In genomic region chr2:155381643-155382331, GRCm38 (mm10) we compare ENCODE assay signal across 8 mouse cellular contexts. TPM values are rescaled to one million over a fixed set of nuclear protein-coding genes. Genes with fewer than 3 reads are reported as not detected.
DNase-seq lines count a peak whose midpoint lies in the region; ATAC-seq lines count a peak whose summit lies in the region.

No protein-coding gene starts in this region.

- peak; percentile 96 for DNase-seq in CD4-positive helper T cell, adult 2 months (ENCODE audit: low read depth, low spot score)
- DNase-seq in brain, embryonic 18.5 days (ENCODE audit: low read depth, low spot score): peak; percentile 90
- peak; percentile 98 for DNase-seq in kidney, postnatal 14 days
- peak; percentile 94 for DNase-seq in liver, embryonic 13.5 days
- DNase-seq in neural tube, embryonic 10.5 days (ENCODE audit: extremely low spot score, low spot score): peak; percentile 98

- peak overlapping the region; percentile 78 to 84 for H3K4me3 ChIP-seq in heart, embryonic 14.5 days (ENCODE audit: control insufficient read depth in 1 of 2, insufficient read depth in 1 of 2, low read depth in 1 of 2, low read length in 2 of 2)
- peak overlapping the region; percentile 91 for H3K4me3 ChIP-seq in liver, embryonic 13.5 days (replicated peaks)
- H3K4me3 ChIP-seq in stomach, embryonic 16.5 days (replicated peaks; ENCODE audit: low read length): peak overlapping the region; percentile 81

- H3K27me3 ChIP-seq in heart, embryonic 14.5 days (ENCODE audit: control insufficient read depth, insufficient read depth, low read length): no peaks in the 10 kb centered on the region
- H3K27me3 ChIP-seq in liver, embryonic 13.5 days: peaks cover 36% of the 10 kb centered on the region
- H3K27me3 ChIP-seq in stomach, embryonic 16.5 days (ENCODE audit: control insufficient read depth, insufficient read depth, low read length): no peaks in the 10 kb centered on the region

- peaks cover 21% of the 10 kb centered on the region for H3K36me3 ChIP-seq in heart, embryonic 14.5 days (ENCODE audit: control insufficient read depth, insufficient read depth, low read length)
- H3K36me3 ChIP-seq in liver, embryonic 13.5 days: no peaks in the 10 kb centered on the region
- H3K36me3 ChIP-seq in stomach, embryonic 16.5 days (ENCODE audit: control insufficient read depth, insufficient read depth, low read length): no peaks in the 10 kb centered on the region

- peaks cover 9 to 30% of the 10 kb centered on the region in 2 experiments for H3K4me1 ChIP-seq in heart, embryonic 14.5 days (ENCODE audit: control insufficient read depth in 2 of 2, insufficient read depth in 2 of 2, low read length in 2 of 2)
- H3K4me1 ChIP-seq in liver, embryonic 13.5 days (replicated peaks): peaks cover 22% of the 10 kb centered on the region
- peaks cover 16% of the 10 kb centered on the region; the same call in 1 of the 2 replicates for H3K4me1 ChIP-seq in stomach, embryonic 16.5 days (ENCODE audit: control insufficient read depth, insufficient read depth, low read length)

- peak overlapping the region; percentile 95 for H3K9ac ChIP-seq in heart, embryonic 14.5 days (ENCODE audit: low read length)
- H3K9ac ChIP-seq in liver, embryonic 13.5 days: peak overlapping the region; percentile 82
- peak overlapping the region; percentile 84 for H3K9ac ChIP-seq in stomach, embryonic 16.5 days (ENCODE audit: low read length)

- H3K4me2 ChIP-seq in heart, embryonic 14.5 days (ENCODE audit: low read length): peak overlapping the region; percentile 78
- H3K4me2 ChIP-seq in liver, embryonic 13.5 days: peak overlapping the region; percentile 94
- peak overlapping the region; percentile 63 for H3K4me2 ChIP-seq in stomach, embryonic 16.5 days (ENCODE audit: low read depth, low read length)

- under 1% methylated on average over 55 of the region's 68 CpGs for WGBS in heart, embryonic 14.5 days
- under 1% methylated on average over 67 of the region's 68 CpGs for WGBS in liver, embryonic 13.5 days (ENCODE audit: insufficient replicate concordance)
- under 1% methylated on average over 68 of the region's 68 CpGs for WGBS in stomach, embryonic 16.5 days

- peak overlapping the region; percentile 97 to 100 for H3K27ac ChIP-seq in heart, embryonic 14.5 days (replicated peaks in 1 of 2; ENCODE audit: control insufficient read depth in 1 of 2, insufficient read depth in 1 of 2, low read depth in 2 of 2, low read length in 2 of 2)
- peak overlapping the region; percentile 94 for H3K27ac ChIP-seq in liver, embryonic 13.5 days
- H3K27ac ChIP-seq in stomach, embryonic 16.5 days (ENCODE audit: low read length): peak overlapping the region; percentile 96

- H3K9me3 ChIP-seq in heart, embryonic 14.5 days (ENCODE audit: control insufficient read depth, low read length): no peaks in the 10 kb centered on the region
- no peaks in the 10 kb centered on the region for H3K9me3 ChIP-seq in liver, embryonic 13.5 days (replicated peaks)
- H3K9me3 ChIP-seq in stomach, embryonic 16.5 days (replicated peaks; ENCODE audit: control insufficient read depth, low read length): no peaks in the 10 kb centered on the region

- peak; percentile 91 for ATAC-seq in erythroid progenitor cell, adult 5-6 weeks (replicated peaks; ENCODE audit: low FRiP score, poor library complexity, severe bottlenecking)
- peak; percentile 88 for ATAC-seq in heart, embryonic 14.5 days (ENCODE audit: insufficient number of reproducible peaks, insufficient read depth, low FRiP score, low read depth)
- peak; percentile 88 for ATAC-seq in liver, embryonic 13.5 days (ENCODE audit: low read depth)
- ATAC-seq in stomach, embryonic 16.5 days (ENCODE audit: insufficient read depth, low FRiP score): peak; percentile 89

RNA-seq across cellular contexts. Expression of gene Trp53inp2, which starts 0.9 kb away (rescaled TPM):
- 10.5 and 11.5 TPM in 2 replicates for total RNA-seq in erythroid progenitor cell, adult 5-6 weeks (2015; ENCODE audit: low replicate concordance)
- total RNA-seq in erythroid progenitor cell, adult 5-6 weeks (2017; ENCODE audit: low replicate concordance): 1.1 and 3.6 TPM in 2 replicates
- polyA plus RNA-seq in heart, embryonic 14.5 days (2014; fragmentation: Nextera tagmentation; extraction: Ambion mirVana): 96.9 and 97.0 TPM in 2 replicates
- polyA plus RNA-seq in liver, embryonic 13.5 days (2015; fragmentation: Nextera tagmentation; extraction: Ambion mirVana): 1.7 and 2.4 TPM in 2 replicates
- 34.0 and 49.9 TPM in 2 replicates for polyA plus RNA-seq in stomach, embryonic 16.5 days (2015; fragmentation: Nextera tagmentation; extraction: Ambion mirVana)

RNA-seq across cellular contexts. Expression of gene Pigu, which starts 24.6 kb away (rescaled TPM):
- total RNA-seq in erythroid progenitor cell, adult 5-6 weeks (2015; ENCODE audit: low replicate concordance): 5.9 and 22.3 TPM in 2 replicates
- total RNA-seq in erythroid progenitor cell, adult 5-6 weeks (2017; ENCODE audit: low replicate concordance): 15.1 and 15.7 TPM in 2 replicates
- 54.1 and 57.0 TPM in 2 replicates for polyA plus RNA-seq in heart, embryonic 14.5 days (2014; fragmentation: Nextera tagmentation; extraction: Ambion mirVana)
- 24.2 and 28.2 TPM in 2 replicates for polyA plus RNA-seq in liver, embryonic 13.5 days (2015; fragmentation: Nextera tagmentation; extraction: Ambion mirVana)
- polyA plus RNA-seq in stomach, embryonic 16.5 days (2015; fragmentation: Nextera tagmentation; extraction: Ambion mirVana): 54.0 and 63.8 TPM in 2 replicates

Comparison
In these comparisons a context has a peak if more than half of its experiments do, and no peak if none do; other contexts are left out.
1. Peak in every context shown above with its lines: DNase-seq, ATAC-seq, H3K4me3 ChIP-seq and H3K27ac ChIP-seq.
2. RNA of gene Trp53inp2, which starts 0.9 kb away (polyA plus RNA-seq): 96.9 to 97.0 TPM in heart, embryonic 14.5 days and 34.0 to 49.9 TPM in stomach, embryonic 16.5 days; 1.7 to 2.4 TPM in liver, embryonic 13.5 days; every median in the first group is over 10 times any median in the second.